Mouse (Mus musculus): Measurements from ENCODE around the gene Smug1.

DNA sequence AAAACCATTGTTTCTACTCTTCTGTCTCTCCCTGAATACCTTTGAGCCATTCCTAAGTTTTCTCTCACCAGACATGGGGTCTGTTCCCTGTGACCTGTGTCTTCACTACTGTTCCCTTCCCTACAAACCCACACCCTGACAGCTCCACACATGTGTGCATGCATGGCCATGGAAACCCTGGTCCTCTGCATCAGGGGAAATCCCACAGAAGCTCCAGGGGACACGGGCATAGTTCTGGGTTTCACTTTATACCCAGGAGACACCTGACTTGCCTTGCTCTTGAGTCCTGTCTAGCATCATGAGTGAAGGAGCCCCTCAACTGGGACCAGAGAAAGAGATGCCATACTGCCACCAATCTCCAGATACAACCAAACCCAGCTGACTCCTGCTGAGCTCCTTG, 42.6 kb downstream of the Smug1 start:
- TF ChIP-seq CTCF (IDR thresholded peaks at IDR 0.05; ENCODE audit: insufficient read depth, low read length): no peak
- no peak for TF ChIP-seq POLR2A (IDR thresholded peaks at IDR 0.05; ENCODE audit: borderline replicate concordance, extremely low read depth, low read depth, low read length)

All from lung, adult 2 months (tissue).